Mouse (Mus musculus): ENCODE data around the gene Ccdc181. TPM values are rescaled to one million over a fixed set of nuclear protein-coding genes. Genes with fewer than 3 reads are reported as not detected.
"Not testable (repeated sequence)": the region's sequence is repeated elsewhere in the genome, so short reads cannot be mapped to it uniquely, and the experiment has no call there.

The Ccdc181 gene
- polyA plus RNA-seq (2014; fragmentation: Nextera tagmentation; extraction: Ambion mirVana), result 12.6 and 13.5 TPM in 2 replicates

DNA sequence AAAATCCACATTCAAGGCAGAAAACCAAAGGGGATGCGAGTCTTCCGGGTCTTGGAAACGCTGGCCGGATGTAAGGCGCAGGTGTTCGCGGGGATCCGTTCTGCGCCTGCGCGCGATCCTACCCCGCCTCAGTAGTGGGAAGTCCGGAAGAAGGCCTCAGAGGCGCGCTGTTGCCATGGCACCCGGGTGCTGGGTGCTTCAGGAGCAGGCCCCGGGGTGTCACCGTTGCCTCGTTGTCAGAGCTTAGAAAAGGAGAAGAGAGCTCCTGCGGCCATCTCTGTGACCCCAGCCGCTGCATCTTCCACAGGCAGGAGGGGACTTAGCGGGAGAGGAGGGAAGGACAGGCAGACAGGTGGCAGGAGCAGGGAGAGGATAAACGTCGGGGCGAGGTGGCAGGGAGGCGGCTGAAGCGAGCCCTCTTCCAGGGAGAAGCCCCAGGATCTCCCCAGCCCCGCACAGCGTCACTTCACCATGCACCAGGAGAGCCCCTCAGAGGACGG is at the start of gene Ccdc181:
Gene Ccdc181 (plus strand): TSS at position 131 of the 500 bp plus-strand sequence.
- peak; percentile 93 for DNase-seq (ENCODE audit: low spot score)
- peak; percentile 99 for ATAC-seq (ENCODE audit: insufficient read depth, low FRiP score, low TSS enrichment)
- under 1% methylated on average over 31 of the region's 31 CpGs for WGBS
- Histone ChIP-seq H3K4me1 (ENCODE audit: control insufficient read depth, insufficient read depth, low read length) (no peaks in the 10 kb centered on the region), H3K27ac (ENCODE audit: low read depth, low read length) (no peak within 1 kb of the TSS), H3K27me3 (ENCODE audit: control insufficient read depth, insufficient read depth, low read length) (no peaks in the 10 kb centered on the region), H3K4me2 (ENCODE audit: low read depth) (peak within 1 kb of the TSS; percentile 81), H3K9me3 (ENCODE audit: control insufficient read depth, low read length) (no peaks in the 10 kb centered on the region), H3K36me3 (ENCODE audit: control insufficient read depth, insufficient read depth, low read length) (no peaks in the 10 kb centered on the region), H3K4me3 (ENCODE audit: low read depth, low read length) (peak within 1 kb of the TSS; percentile 61), H3K9ac (ENCODE audit: low read length) (peak within 1 kb of the TSS; percentile 64)

DNA sequence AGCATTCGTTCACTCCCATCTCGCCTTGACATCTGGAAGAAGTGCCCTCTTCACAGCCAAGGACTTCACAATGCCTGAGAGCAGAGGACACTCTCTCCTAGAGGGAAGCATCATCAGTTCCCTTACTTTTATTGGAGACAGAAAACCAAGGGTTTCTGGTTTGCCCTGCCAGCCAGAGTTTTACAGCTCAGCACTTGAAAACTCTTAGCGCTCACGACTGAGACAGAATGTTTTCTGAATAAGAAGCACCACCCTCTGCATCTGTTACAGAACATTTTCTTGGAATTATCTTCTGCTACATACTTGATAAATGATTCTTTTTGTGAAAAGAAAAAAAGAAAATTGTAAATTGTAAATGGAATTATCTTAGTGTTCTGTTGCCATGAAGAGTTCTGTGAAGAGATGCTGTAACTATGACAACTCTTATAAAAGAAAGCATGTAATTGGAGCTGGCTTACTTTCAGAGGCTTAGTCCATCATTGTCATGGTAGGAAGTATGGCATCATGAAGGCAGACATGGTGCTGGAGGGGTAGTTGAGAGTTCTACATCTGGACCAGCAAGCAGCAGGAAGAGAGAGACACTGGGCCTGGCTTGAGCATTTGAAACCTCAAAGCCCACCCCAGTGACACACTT is 43.3 kb upstream of the Ccdc181 start:
- not testable (repeated sequence) for H3K27me3 ChIP-seq (ENCODE audit: control insufficient read depth, insufficient read depth, low read length); ATAC-seq (ENCODE audit: insufficient read depth, low FRiP score, low TSS enrichment); H3K4me3 ChIP-seq (ENCODE audit: low read depth, low read length); H3K4me1 ChIP-seq (ENCODE audit: control insufficient read depth, insufficient read depth, low read length); H3K4me2 ChIP-seq (ENCODE audit: low read depth); H3K36me3 ChIP-seq (ENCODE audit: control insufficient read depth, insufficient read depth, low read length); DNase-seq (ENCODE audit: low spot score); H3K27ac ChIP-seq (ENCODE audit: low read depth, low read length); H3K9ac ChIP-seq (ENCODE audit: low read length); H3K9me3 ChIP-seq (ENCODE audit: control insufficient read depth, low read length)
- 81% methylated on average over 2 of the region's 4 CpGs for WGBS

- H3K27ac ChIP-seq (ENCODE audit: low read depth, low read length), result no peak overlapping the region
- H3K27me3 ChIP-seq (ENCODE audit: control insufficient read depth, insufficient read depth, low read length), result no peaks in the 10 kb centered on the region
- no peaks in the 10 kb centered on the region for H3K4me1 ChIP-seq (ENCODE audit: control insufficient read depth, insufficient read depth, low read length)
- no peaks in the 10 kb centered on the region for H3K36me3 ChIP-seq (ENCODE audit: control insufficient read depth, insufficient read depth, low read length)
- no peak overlapping the region for H3K4me2 ChIP-seq (ENCODE audit: low read depth)
- no peaks in the 10 kb centered on the region for H3K9me3 ChIP-seq (ENCODE audit: control insufficient read depth, low read length)
- DNase-seq (ENCODE audit: low spot score), result no peak
- no peak overlapping the region for H3K9ac ChIP-seq (ENCODE audit: low read length)
- H3K4me3 ChIP-seq (ENCODE audit: low read depth, low read length), result no peak overlapping the region
- 70% methylated on average over 1 of the region's 1 CpGs for WGBS
- ATAC-seq (ENCODE audit: insufficient read depth, low FRiP score, low TSS enrichment), result no peak
These were observed 41.9 kb upstream of the Ccdc181 start for GRCm38 (mm10) chr1:164233447-164233846.

DNA sequence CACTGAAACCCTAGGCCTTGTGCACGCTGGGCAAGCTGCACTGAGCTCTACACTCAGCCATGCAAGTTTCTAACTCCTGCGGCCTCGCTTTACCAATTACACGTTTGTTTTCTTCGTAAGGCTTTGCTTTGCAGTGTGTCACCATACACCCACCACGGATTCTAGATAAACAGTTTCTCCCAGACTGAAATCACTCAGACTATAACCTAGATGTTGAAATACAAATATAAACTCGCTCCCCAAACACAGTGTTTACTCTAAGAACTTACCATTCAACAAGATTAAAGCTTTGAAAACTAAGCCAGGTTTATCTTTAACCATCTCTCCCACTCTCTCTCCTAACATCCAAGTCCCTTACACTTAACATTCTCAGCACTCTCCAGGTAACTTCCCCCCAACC is 40.3 kb upstream of the Ccdc181 start:
- 74% methylated on average over 7 of the region's 7 CpGs for WGBS
- DNase-seq (ENCODE audit: low spot score), result no peak
- no peak for ATAC-seq (ENCODE audit: insufficient read depth, low FRiP score, low TSS enrichment)

GRCm38 (mm10) chr1:164236078-164236477 is 39.3 kb upstream of the Ccdc181 start:
- Histone ChIP-seq H3K27me3 (ENCODE audit: control insufficient read depth, insufficient read depth, low read length) (no peaks in the 10 kb centered on the region), H3K4me1 (ENCODE audit: control insufficient read depth, insufficient read depth, low read length) (no peaks in the 10 kb centered on the region), H3K27ac (ENCODE audit: low read depth, low read length) (no peak overlapping the region), H3K9ac (ENCODE audit: low read length) (no peak overlapping the region), H3K36me3 (ENCODE audit: control insufficient read depth, insufficient read depth, low read length) (no peaks in the 10 kb centered on the region), H3K9me3 (ENCODE audit: control insufficient read depth, low read length) (no peaks in the 10 kb centered on the region), H3K4me3 (ENCODE audit: low read depth, low read length) (no peak overlapping the region), H3K4me2 (ENCODE audit: low read depth) (no peak overlapping the region)
- 77% methylated on average over 7 of the region's 7 CpGs for WGBS
- DNase-seq (ENCODE audit: low spot score), result no peak
- no peak for ATAC-seq (ENCODE audit: insufficient read depth, low FRiP score, low TSS enrichment)

More for the DNA sequence above, 40.3 kb upstream of the Ccdc181 start:
- no peak overlapping the region for H3K27ac ChIP-seq (ENCODE audit: low read depth, low read length)
- H3K4me3 ChIP-seq (ENCODE audit: low read depth, low read length), result no peak overlapping the region
- no peak overlapping the region for H3K4me2 ChIP-seq (ENCODE audit: low read depth)
- no peaks in the 10 kb centered on the region for H3K27me3 ChIP-seq (ENCODE audit: control insufficient read depth, insufficient read depth, low read length)
- H3K4me1 ChIP-seq (ENCODE audit: control insufficient read depth, insufficient read depth, low read length), result no peaks in the 10 kb centered on the region
- no peaks in the 10 kb centered on the region for H3K9me3 ChIP-seq (ENCODE audit: control insufficient read depth, low read length)
- no peak overlapping the region for H3K9ac ChIP-seq (ENCODE audit: low read length)
- H3K36me3 ChIP-seq (ENCODE audit: control insufficient read depth, insufficient read depth, low read length), result no peaks in the 10 kb centered on the region

- ATAC-seq (ENCODE audit: insufficient read depth, low FRiP score, low TSS enrichment), result no peak
- 80% methylated on average over 2 of the region's 2 CpGs for WGBS
- no peak overlapping the region for H3K9ac ChIP-seq (ENCODE audit: low read length)
- H3K27me3 ChIP-seq (ENCODE audit: control insufficient read depth, insufficient read depth, low read length), result no peaks in the 10 kb centered on the region
- DNase-seq (ENCODE audit: low spot score), result no peak
- no peaks in the 10 kb centered on the region for H3K9me3 ChIP-seq (ENCODE audit: control insufficient read depth, low read length)
- no peak overlapping the region for H3K4me3 ChIP-seq (ENCODE audit: low read depth, low read length)
- no peaks in the 10 kb centered on the region for H3K4me1 ChIP-seq (ENCODE audit: control insufficient read depth, insufficient read depth, low read length)
- no peak overlapping the region for H3K27ac ChIP-seq (ENCODE audit: low read depth, low read length)
- H3K36me3 ChIP-seq (ENCODE audit: control insufficient read depth, insufficient read depth, low read length), result no peaks in the 10 kb centered on the region
- no peak overlapping the region for H3K4me2 ChIP-seq (ENCODE audit: low read depth)
These were observed 33.9 kb upstream of the Ccdc181 start for GRCm38 (mm10) chr1:164241494-164241893.

DNA sequence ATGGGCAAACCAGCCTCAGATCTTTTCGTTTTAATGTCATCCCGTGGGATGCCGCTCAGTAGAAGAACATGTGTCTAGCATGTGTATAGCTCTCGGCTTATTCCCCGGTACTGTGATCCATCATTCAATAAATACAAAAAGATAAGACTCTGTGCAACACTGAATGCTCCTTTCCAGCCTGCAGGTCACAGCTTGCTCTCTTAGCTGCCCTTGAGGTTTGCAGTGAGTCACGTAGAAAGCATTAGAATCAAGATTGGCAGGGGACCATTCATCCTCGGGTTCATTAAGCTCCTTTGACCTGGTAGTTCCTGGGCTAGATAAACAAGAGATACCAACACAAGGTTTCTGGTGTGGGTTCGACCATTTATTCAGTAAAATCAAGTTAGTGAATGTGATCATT is 32.6 kb upstream of the Ccdc181 start:
- no peaks in the 10 kb centered on the region for H3K36me3 ChIP-seq (ENCODE audit: control insufficient read depth, insufficient read depth, low read length)
- H3K9ac ChIP-seq (ENCODE audit: low read length), result no peak overlapping the region
- H3K4me3 ChIP-seq (ENCODE audit: low read depth, low read length), result no peak overlapping the region
- peaks cover 4% of the 10 kb centered on the region for H3K4me1 ChIP-seq (ENCODE audit: control insufficient read depth, insufficient read depth, low read length)
- no peaks in the 10 kb centered on the region for H3K9me3 ChIP-seq (ENCODE audit: control insufficient read depth, low read length)
- DNase-seq (ENCODE audit: low spot score) (no peak), ATAC-seq (ENCODE audit: insufficient read depth, low FRiP score, low TSS enrichment) (no peak)
- WGBS, result 63% methylated on average over 8 of the region's 8 CpGs
- no peak overlapping the region for H3K27ac ChIP-seq (ENCODE audit: low read depth, low read length)
- no peak overlapping the region for H3K4me2 ChIP-seq (ENCODE audit: low read depth)
- no peaks in the 10 kb centered on the region for H3K27me3 ChIP-seq (ENCODE audit: control insufficient read depth, insufficient read depth, low read length)

- 39% methylated on average over 8 of the region's 8 CpGs for WGBS
- no peaks in the 10 kb centered on the region for H3K9me3 ChIP-seq (ENCODE audit: control insufficient read depth, low read length)
- no peaks in the 10 kb centered on the region for H3K36me3 ChIP-seq (ENCODE audit: control insufficient read depth, insufficient read depth, low read length)
- H3K9ac ChIP-seq (ENCODE audit: low read length), result peak overlapping the region; percentile 41; the same call in 1 of the 2 replicates
- peaks cover 7% of the 10 kb centered on the region for H3K4me1 ChIP-seq (ENCODE audit: control insufficient read depth, insufficient read depth, low read length)
- DNase-seq (ENCODE audit: low spot score), result peak; percentile 13
- no peaks in the 10 kb centered on the region for H3K27me3 ChIP-seq (ENCODE audit: control insufficient read depth, insufficient read depth, low read length)
- H3K27ac ChIP-seq (ENCODE audit: low read depth, low read length), result no peak overlapping the region
- peak overlapping the region; percentile 50 for H3K4me2 ChIP-seq (ENCODE audit: low read depth)
- ATAC-seq (ENCODE audit: insufficient read depth, low FRiP score, low TSS enrichment), result no peak
- H3K4me3 ChIP-seq (ENCODE audit: low read depth, low read length), result no peak overlapping the region
These were observed 27.9 kb upstream of the Ccdc181 start for GRCm38 (mm10) chr1:164247442-164247841.

DNA sequence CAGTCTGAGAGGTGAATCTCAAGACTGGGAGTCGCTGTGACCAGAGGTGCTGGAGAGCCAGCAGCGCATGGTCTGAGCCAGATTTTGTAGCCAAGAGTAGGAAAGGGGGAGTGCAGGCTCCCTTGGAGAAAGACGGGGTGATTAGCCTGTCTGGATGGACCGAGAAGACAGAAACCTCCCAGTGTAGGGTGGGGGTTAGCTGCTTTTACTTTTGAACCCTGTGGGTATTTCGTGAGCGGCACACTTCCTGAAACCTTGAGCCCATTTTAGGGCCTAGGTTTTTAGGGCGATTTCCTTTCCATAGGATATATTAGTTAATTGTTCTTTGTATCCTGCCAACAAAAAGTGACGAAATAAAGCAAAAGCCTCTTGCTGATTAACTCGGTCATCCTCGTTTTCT is 27.4 kb upstream of the Ccdc181 start:
- H3K36me3 ChIP-seq (ENCODE audit: control insufficient read depth, insufficient read depth, low read length), result no peaks in the 10 kb centered on the region
- no peaks in the 10 kb centered on the region for H3K27me3 ChIP-seq (ENCODE audit: control insufficient read depth, insufficient read depth, low read length)
- 9% methylated on average over 10 of the region's 10 CpGs for WGBS
- no peak for ATAC-seq (ENCODE audit: insufficient read depth, low FRiP score, low TSS enrichment)
- peak overlapping the region; percentile 50 for H3K4me2 ChIP-seq (ENCODE audit: low read depth)
- H3K9me3 ChIP-seq (ENCODE audit: control insufficient read depth, low read length), result no peaks in the 10 kb centered on the region
- peak overlapping the region; percentile 46 for H3K4me3 ChIP-seq (ENCODE audit: low read depth, low read length)
- H3K9ac ChIP-seq (ENCODE audit: low read length), result peak overlapping the region; percentile 41
- peak; percentile 24 for DNase-seq (ENCODE audit: low spot score)
- peaks cover 7% of the 10 kb centered on the region for H3K4me1 ChIP-seq (ENCODE audit: control insufficient read depth, insufficient read depth, low read length)
- H3K27ac ChIP-seq (ENCODE audit: low read depth, low read length), result no peak overlapping the region
